Mouse (Mus musculus): Measurements from ENCODE around the gene Sipa1l2. TPM values are rescaled to one million over a fixed set of nuclear protein-coding genes. Genes with fewer than 3 reads are reported as not detected.
"Not testable (repeated sequence)": the region's sequence is repeated elsewhere in the genome, so short reads cannot be mapped to it uniquely, and the experiment has no call there.

Gene Sipa1l2
- polyA plus RNA-seq, 1 experiment from 2014 or later, result 12.9 TPM

DNA sequence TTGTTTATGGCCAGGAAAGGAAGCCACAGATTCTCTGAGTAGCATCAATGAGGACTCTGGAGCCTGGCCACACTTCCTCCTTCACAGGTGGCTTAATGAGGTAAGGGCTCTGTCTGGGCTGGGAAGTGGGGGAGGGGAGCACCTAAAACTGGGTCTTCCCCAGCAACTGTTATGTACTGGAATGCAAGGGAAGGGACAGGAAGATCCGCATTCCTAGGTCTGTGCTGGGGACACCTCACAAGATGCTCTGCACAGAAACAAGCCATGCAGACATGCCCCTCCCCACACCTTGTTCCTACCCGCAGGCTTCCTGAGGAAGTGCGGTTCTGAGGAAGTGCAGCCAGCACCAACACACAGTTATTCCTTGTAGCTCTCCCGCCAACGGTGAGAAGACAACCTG lies 46.4 kb downstream of the Sipa1l2 start:
- no peak overlapping the region for H3K4me3 ChIP-seq (ENCODE audit: low read length)
- H3K4me2 ChIP-seq (replicated peaks; ENCODE audit: low read depth, low read length), result no peak overlapping the region
- WGBS, result 34% methylated on average over 5 of the region's 5 CpGs
- no peak overlapping the region for H3K27ac ChIP-seq (ENCODE audit: low read depth, low read length)
- H3K9me3 ChIP-seq (ENCODE audit: control insufficient read depth, low read length), result no peaks in the 10 kb centered on the region
- no peak overlapping the region for H3K9ac ChIP-seq (ENCODE audit: low read depth, low read length)
- no peaks in the 10 kb centered on the region for H3K27me3 ChIP-seq (ENCODE audit: control insufficient read depth, insufficient read depth, low read length)
- ATAC-seq (ENCODE audit: low FRiP score, low TSS enrichment), result no peak
- H3K4me1 ChIP-seq (ENCODE audit: control insufficient read depth, insufficient read depth, low read length), result peaks cover 37% of the 10 kb centered on the region
- no peaks in the 10 kb centered on the region for H3K36me3 ChIP-seq (ENCODE audit: control insufficient read depth, insufficient read depth, low read length)

DNA sequence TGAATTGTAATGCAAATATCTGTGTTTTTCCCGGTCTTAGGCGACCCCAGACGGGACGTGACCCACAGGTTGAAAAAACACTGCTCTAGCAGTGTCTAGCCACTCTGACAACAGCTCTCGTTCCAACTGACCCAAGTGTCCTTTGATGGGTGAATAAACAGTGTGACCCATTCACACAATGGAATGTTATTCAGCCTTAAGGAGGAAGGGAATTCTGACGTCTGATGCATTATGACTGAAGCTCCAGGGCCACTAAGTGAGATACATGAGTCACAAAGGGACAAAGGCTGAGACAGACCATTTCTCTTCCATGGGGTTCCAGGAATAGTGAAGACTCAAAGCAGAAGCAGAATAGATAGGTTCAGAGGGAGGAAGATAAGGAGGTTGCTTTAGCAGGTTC lies 47.5 kb downstream of the Sipa1l2 start:
- no peaks in the 10 kb centered on the region for H3K9me3 ChIP-seq (ENCODE audit: control insufficient read depth, low read length)
- no peaks in the 10 kb centered on the region for H3K27me3 ChIP-seq (ENCODE audit: control insufficient read depth, insufficient read depth, low read length)
- peaks cover 29% of the 10 kb centered on the region for H3K4me1 ChIP-seq (ENCODE audit: control insufficient read depth, insufficient read depth, low read length)
- H3K9ac ChIP-seq (ENCODE audit: low read depth, low read length), result no peak overlapping the region
- no peak overlapping the region for H3K4me2 ChIP-seq (replicated peaks; ENCODE audit: low read depth, low read length)
- WGBS, result 20% methylated on average over 6 of the region's 6 CpGs
- no peak for ATAC-seq (ENCODE audit: low FRiP score, low TSS enrichment)
- H3K4me3 ChIP-seq (ENCODE audit: low read length), result no peak overlapping the region
- no peak overlapping the region for H3K27ac ChIP-seq (ENCODE audit: low read depth, low read length)
- no peaks in the 10 kb centered on the region for H3K36me3 ChIP-seq (ENCODE audit: control insufficient read depth, insufficient read depth, low read length)

DNA sequence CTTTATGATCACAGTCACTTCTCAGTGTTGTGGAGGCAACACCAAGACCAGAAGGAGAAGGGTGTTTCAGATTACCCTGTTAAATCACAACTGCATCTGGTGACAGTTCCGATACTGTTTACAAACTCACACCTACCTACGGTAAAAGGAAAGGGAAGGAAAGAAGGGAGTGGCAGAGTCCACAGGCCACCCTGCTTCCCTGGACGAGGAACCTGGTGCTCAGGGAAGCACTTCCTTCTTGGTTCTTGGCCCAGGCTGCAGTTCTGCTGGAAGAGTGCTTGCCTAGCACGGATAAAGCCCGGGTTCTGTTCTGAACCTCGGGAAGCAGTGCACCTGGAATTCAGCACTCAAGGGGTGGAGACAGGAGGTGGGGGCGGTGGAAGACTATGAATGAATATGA lies 48.5 kb downstream of the Sipa1l2 start:
- peaks cover 27% of the 10 kb centered on the region for H3K4me1 ChIP-seq (ENCODE audit: control insufficient read depth, insufficient read depth, low read length)
- H3K36me3 ChIP-seq (ENCODE audit: control insufficient read depth, insufficient read depth, low read length), result no peaks in the 10 kb centered on the region
- H3K27ac ChIP-seq (ENCODE audit: low read depth, low read length), result no peak overlapping the region
- 52% methylated on average over 7 of the region's 7 CpGs for WGBS
- no peak overlapping the region for H3K4me3 ChIP-seq (ENCODE audit: low read length)
- no peak for ATAC-seq (ENCODE audit: low FRiP score, low TSS enrichment)
- no peaks in the 10 kb centered on the region for H3K9me3 ChIP-seq (ENCODE audit: control insufficient read depth, low read length)
- H3K4me2 ChIP-seq (replicated peaks; ENCODE audit: low read depth, low read length), result no peak overlapping the region
- no peak overlapping the region for H3K9ac ChIP-seq (ENCODE audit: low read depth, low read length)
- H3K27me3 ChIP-seq (ENCODE audit: control insufficient read depth, insufficient read depth, low read length), result no peaks in the 10 kb centered on the region

DNA sequence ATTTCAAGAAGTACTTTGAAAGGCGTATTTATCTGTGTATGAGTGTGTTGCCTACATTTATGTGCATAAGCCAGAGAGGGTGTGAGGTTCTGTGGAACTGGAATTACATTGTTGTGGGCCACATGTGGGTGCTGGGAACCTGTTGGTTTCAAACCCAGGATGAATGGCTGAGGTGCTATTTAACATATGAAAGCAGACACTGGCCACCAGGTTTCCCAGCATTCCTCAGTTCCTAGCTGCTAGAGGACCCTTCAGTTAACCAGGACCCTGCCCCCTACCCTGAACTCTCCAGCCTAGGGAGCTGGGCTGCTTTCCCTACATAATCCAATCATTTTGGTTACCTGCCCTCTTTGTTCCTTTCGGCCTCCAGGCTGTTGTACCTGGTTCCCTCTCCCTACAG lies 49.3 kb downstream of the Sipa1l2 start:
- H3K4me2 ChIP-seq (replicated peaks; ENCODE audit: low read depth, low read length); H3K9ac ChIP-seq (ENCODE audit: low read depth, low read length); H3K4me3 ChIP-seq (ENCODE audit: low read length); ATAC-seq (ENCODE audit: low FRiP score, low TSS enrichment); H3K36me3 ChIP-seq (ENCODE audit: control insufficient read depth, insufficient read depth, low read length); H3K27ac ChIP-seq (ENCODE audit: low read depth, low read length); H3K27me3 ChIP-seq (ENCODE audit: control insufficient read depth, insufficient read depth, low read length); H3K9me3 ChIP-seq (ENCODE audit: control insufficient read depth, low read length): not testable (repeated sequence)
- WGBS, result 81% methylated on average over 2 of the region's 2 CpGs
- peaks cover 27% of the 10 kb centered on the region for H3K4me1 ChIP-seq (ENCODE audit: control insufficient read depth, insufficient read depth, low read length)

DNA sequence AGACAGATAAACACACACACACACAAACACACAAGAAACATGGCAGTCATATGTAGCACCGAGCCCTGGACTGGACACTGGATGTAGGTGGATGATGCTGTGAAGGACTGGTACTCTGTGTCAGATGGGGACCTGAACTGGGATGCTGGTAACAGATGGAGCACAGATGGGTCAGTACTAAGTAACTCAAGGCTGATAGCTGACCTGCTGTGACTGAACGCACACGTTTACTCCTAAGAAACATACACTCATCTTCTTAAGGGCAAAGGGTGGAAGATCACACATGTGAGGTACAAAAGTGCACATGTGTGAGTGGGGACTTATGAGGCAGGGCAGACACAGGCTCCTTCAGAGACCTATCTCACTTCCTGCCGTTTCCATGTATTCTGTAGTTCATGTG lies 50.7 kb downstream of the Sipa1l2 start:
- H3K4me3 ChIP-seq (ENCODE audit: low read length), result no peak overlapping the region
- no peaks in the 10 kb centered on the region for H3K27me3 ChIP-seq (ENCODE audit: control insufficient read depth, insufficient read depth, low read length)
- no peak for ATAC-seq (ENCODE audit: low FRiP score, low TSS enrichment)
- H3K36me3 ChIP-seq (ENCODE audit: control insufficient read depth, insufficient read depth, low read length), result no peaks in the 10 kb centered on the region
- H3K4me2 ChIP-seq (replicated peaks; ENCODE audit: low read depth, low read length), result no peak overlapping the region
- H3K4me1 ChIP-seq (ENCODE audit: control insufficient read depth, insufficient read depth, low read length), result peaks cover 29% of the 10 kb centered on the region
- 69% methylated on average over 4 of the region's 4 CpGs for WGBS
- no peak overlapping the region for H3K27ac ChIP-seq (ENCODE audit: low read depth, low read length)
- H3K9ac ChIP-seq (ENCODE audit: low read depth, low read length), result no peak overlapping the region
- H3K9me3 ChIP-seq (ENCODE audit: control insufficient read depth, low read length), result no peaks in the 10 kb centered on the region

DNA sequence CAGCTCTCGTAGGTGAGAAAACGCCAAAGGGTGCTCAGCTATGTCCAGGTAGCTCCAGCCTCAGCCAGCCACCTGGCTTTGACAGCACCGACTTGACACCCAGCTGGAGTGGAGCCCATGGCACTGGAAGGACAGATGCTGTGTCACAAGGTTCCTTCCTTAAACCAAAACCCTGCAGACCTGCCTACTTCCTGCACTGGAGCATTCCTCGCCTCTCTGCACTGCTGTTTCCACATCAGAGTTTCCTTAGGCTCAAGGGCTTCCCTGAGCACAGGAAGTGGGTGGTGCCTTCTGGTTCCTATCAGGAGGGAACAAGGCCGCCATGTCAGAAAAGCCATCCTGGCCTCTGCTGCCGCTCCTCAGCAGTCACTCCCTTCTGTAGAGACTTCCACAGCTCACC lies 51.3 kb downstream of the Sipa1l2 start:
- Histone ChIP-seq H3K27ac (ENCODE audit: low read depth, low read length) (no peak overlapping the region), H3K9me3 (ENCODE audit: control insufficient read depth, low read length) (no peaks in the 10 kb centered on the region), H3K9ac (ENCODE audit: low read depth, low read length) (no peak overlapping the region), H3K4me3 (ENCODE audit: low read length) (no peak overlapping the region), H3K4me1 (ENCODE audit: control insufficient read depth, insufficient read depth, low read length) (peaks cover 35% of the 10 kb centered on the region), H3K36me3 (ENCODE audit: control insufficient read depth, insufficient read depth, low read length) (no peaks in the 10 kb centered on the region), H3K4me2 (replicated peaks; ENCODE audit: low read depth, low read length) (no peak overlapping the region), H3K27me3 (ENCODE audit: control insufficient read depth, insufficient read depth, low read length) (no peaks in the 10 kb centered on the region)
- no peak for ATAC-seq (ENCODE audit: low FRiP score, low TSS enrichment)
- WGBS, result 70% methylated on average over 6 of the region's 6 CpGs

DNA sequence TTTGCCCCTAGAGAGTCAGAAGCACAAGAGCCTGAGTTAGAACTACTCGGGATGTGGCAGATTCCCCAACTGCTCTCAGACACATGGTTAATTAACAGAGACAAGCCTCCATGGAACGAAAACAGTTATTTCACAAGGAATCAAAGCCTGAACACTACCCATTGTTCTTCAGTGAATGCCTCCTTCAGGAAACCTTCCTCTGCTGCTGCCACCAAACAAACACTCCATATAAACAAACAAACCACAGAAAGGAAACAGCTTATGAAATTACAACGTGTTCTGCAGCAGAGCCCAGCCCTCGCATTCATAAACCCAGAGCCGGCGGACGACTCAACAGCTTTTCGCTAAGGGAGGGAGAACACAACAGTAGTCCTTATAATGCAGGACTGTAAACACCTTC lies 52.2 kb downstream of the Sipa1l2 start:
- H3K27me3 ChIP-seq (ENCODE audit: control insufficient read depth, insufficient read depth, low read length), result no peaks in the 10 kb centered on the region
- H3K4me3 ChIP-seq (ENCODE audit: low read length), result no peak overlapping the region
- peaks cover 27% of the 10 kb centered on the region for H3K4me1 ChIP-seq (ENCODE audit: control insufficient read depth, insufficient read depth, low read length)
- H3K36me3 ChIP-seq (ENCODE audit: control insufficient read depth, insufficient read depth, low read length), result no peaks in the 10 kb centered on the region
- ATAC-seq (ENCODE audit: low FRiP score, low TSS enrichment), result no peak
- no peak overlapping the region for H3K9ac ChIP-seq (ENCODE audit: low read depth, low read length)
- H3K9me3 ChIP-seq (ENCODE audit: control insufficient read depth, low read length), result no peaks in the 10 kb centered on the region
- no peak overlapping the region for H3K4me2 ChIP-seq (replicated peaks; ENCODE audit: low read depth, low read length)
- WGBS, result 77% methylated on average over 8 of the region's 8 CpGs
- H3K27ac ChIP-seq (ENCODE audit: low read depth, low read length), result no peak overlapping the region

DNA sequence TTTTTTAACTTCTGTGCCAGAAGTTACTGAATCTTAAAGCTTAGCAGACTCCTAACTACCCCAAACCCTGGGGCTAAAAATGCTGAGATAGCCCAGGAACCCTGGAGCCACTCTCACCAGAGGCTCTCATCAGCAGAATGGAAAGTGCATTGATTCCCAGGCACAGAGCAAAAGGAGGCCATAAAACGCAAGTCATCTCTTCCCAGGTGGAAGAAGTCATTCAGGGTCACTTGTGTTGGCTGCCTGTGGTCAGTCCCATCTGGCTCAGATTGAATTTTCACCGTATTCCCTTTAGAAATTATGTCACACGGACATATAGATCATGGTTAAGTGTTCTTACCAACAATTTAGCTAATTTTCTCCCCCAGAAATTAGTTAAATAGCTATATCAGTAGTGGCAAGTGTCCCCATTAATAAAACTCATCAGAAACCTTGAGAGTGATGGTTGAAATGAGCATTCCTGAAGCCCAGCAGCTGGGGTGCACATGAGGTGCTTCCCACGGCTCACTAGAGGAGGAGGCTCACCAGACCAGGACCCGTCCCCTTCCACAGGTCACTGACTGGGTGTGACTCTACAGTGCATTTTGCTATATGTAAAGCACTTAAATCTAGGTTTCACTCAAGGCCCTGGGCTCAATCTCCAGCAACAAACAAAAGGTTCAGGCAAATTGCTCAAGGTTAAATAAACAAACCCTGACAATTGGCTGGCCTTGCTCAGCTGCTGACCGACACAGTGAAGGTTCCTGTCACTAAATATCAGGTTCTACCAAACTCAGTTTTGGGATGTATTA lies 53.3 kb downstream of the Sipa1l2 start:
- no peak for ATAC-seq (ENCODE audit: low FRiP score, low TSS enrichment)
- Histone ChIP-seq H3K27ac (ENCODE audit: low read depth, low read length) (no peak overlapping the region), H3K4me3 (ENCODE audit: low read length) (no peak overlapping the region), H3K4me1 (ENCODE audit: control insufficient read depth, insufficient read depth, low read length) (peaks cover 22% of the 10 kb centered on the region; the same call in 1 of the 2 replicates), H3K27me3 (ENCODE audit: control insufficient read depth, insufficient read depth, low read length) (no peaks in the 10 kb centered on the region), H3K9me3 (ENCODE audit: control insufficient read depth, low read length) (no peaks in the 10 kb centered on the region), H3K4me2 (replicated peaks; ENCODE audit: low read depth, low read length) (no peak overlapping the region), H3K36me3 (ENCODE audit: control insufficient read depth, insufficient read depth, low read length) (no peaks in the 10 kb centered on the region), H3K9ac (ENCODE audit: low read depth, low read length) (no peak overlapping the region)
- WGBS, result 28% methylated on average over 6 of the region's 6 CpGs

DNA sequence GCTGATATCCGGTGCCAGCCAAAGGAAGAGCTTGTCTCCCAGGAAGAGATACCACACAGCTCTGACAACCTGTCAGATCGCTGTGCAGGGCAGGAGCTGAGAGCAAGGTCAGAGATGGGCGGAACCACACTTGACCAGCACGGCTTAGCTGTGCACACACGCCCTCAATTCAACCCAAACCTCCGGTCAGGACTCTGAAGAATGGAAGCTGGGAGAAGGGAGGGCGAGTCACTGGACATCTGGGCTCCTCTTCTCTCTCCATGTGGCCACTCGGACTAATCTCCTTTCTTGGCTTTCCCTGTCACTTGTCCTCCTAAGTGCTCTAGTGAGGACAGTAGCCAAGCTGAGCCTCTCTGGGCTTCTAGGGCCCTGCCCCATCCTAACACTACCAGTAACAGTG lies 53.9 kb downstream of the Sipa1l2 start:
- H3K27me3 ChIP-seq (ENCODE audit: control insufficient read depth, insufficient read depth, low read length), result no peaks in the 10 kb centered on the region
- H3K27ac ChIP-seq (ENCODE audit: low read depth, low read length), result no peak overlapping the region
- WGBS, result 55% methylated on average over 8 of the region's 8 CpGs
- no peak for ATAC-seq (ENCODE audit: low FRiP score, low TSS enrichment)
- H3K4me3 ChIP-seq (ENCODE audit: low read length), result no peak overlapping the region
- no peaks in the 10 kb centered on the region for H3K36me3 ChIP-seq (ENCODE audit: control insufficient read depth, insufficient read depth, low read length)
- H3K9me3 ChIP-seq (ENCODE audit: control insufficient read depth, low read length), result no peaks in the 10 kb centered on the region
- H3K4me2 ChIP-seq (replicated peaks; ENCODE audit: low read depth, low read length), result no peak overlapping the region
- peaks cover 22% of the 10 kb centered on the region; the same call in 1 of the 2 replicates for H3K4me1 ChIP-seq (ENCODE audit: control insufficient read depth, insufficient read depth, low read length)
- no peak overlapping the region for H3K9ac ChIP-seq (ENCODE audit: low read depth, low read length)
